Mouse (Mus musculus) E14TG2a.4 (cell line): ENCODE measurements around the gene Ms4a10.

Experiments
- CTCF ChIP-seq: conservative IDR thresholded peaks from 2 replicates; pipeline ENCODE4 v1.5.1; 2014; ENCODE audit warnings: low read length
- NANOG ChIP-seq: IDR thresholded peaks from 2 replicates; pipeline ENCODE4 v1.6.1; 2014; ENCODE audit warnings: borderline replicate concordance, low read length, mixed read lengths

GRCm38 (mm10) chr19:10943955-10944354, 30.5 kb downstream of the Ms4a10 start:
- TF ChIP-seq CTCF (no peak), NANOG (no peak)
